Mouse (Mus musculus) hindbrain, embryonic 14.5 days (tissue): ENCODE results near the gene Calhm2. TPM values are rescaled to one million over a fixed set of nuclear protein-coding genes. Genes with fewer than 3 reads are reported as not detected.

ENCODE experiments used
- ATAC-seq: fragments of 200-750 bp; cut with Nextera tagmentation; 2 replicates; pipeline ENCODE4 v1.8.0; 2017; ENCODE audit warnings: moderate number of reproducible peaks, mild to moderate bottlenecking, moderate TSS enrichment, moderate library complexity; ENCODE audit not compliant: low FRiP score
- DNase-seq: peaks from one replicate; pipeline ENCODE4 v3.0.0-alpha.2; 2015; ENCODE audit warnings: low spot score
- H3K27ac ChIP-seq: fragments of 300-500 bp; sonication (generic); 2 replicates; pipeline ENCODE4 v1.5.1; 2014; ENCODE audit warnings: mild to moderate bottlenecking, moderate library complexity
- H3K27me3 ChIP-seq: fragments of 300-500 bp; sonication (generic); 2 replicates; pipeline ENCODE4 v1.6.1; 2014; ENCODE audit warnings: mild to moderate bottlenecking, low read length, mixed read lengths; ENCODE audit not compliant: control insufficient read depth, insufficient read depth
- H3K36me3 ChIP-seq: fragments of 300-500 bp; sonication (generic); replicated peaks from 2 replicates; pipeline ENCODE4 v1.6.1; 2014; ENCODE audit not compliant: control insufficient read depth, insufficient read depth
- H3K4me1 ChIP-seq: fragments of 300-500 bp; sonication (generic); replicated peaks from 2 replicates; pipeline ENCODE4 v1.6.1; 2014; ENCODE audit warnings: antibody characterized with exemption, low read length, mixed read lengths; ENCODE audit not compliant: control insufficient read depth, insufficient read depth
- H3K4me2 ChIP-seq: fragments of 300-500 bp; sonication (generic); replicated peaks from 2 replicates; pipeline ENCODE4 v1.6.1; 2014; ENCODE audit warnings: mild to moderate bottlenecking, moderate library complexity
- H3K4me3 ChIP-seq: fragments of 300-500 bp; sonication (generic); replicated peaks from 2 replicates; pipeline ENCODE4 v1.5.1; 2014; ENCODE audit warnings: mild to moderate bottlenecking, low read length
- H3K9ac ChIP-seq: fragments of 300-500 bp; sonication (generic); 2 replicates; pipeline ENCODE4 v1.6.1; 2014
- H3K9me3 ChIP-seq: fragments of 300-500 bp; sonication (generic); 2 replicates; pipeline ENCODE4 v1.6.1; 2016; ENCODE audit warnings: low read length; ENCODE audit not compliant: control insufficient read depth
- WGBS: fragments of 180-500 bp; shearing (Covaris S2); extraction: QIAGEN DNeasy Blood & Tissue Kit; methylation state at CpG from one replicate; pipeline ENCODE4 v1.1.7; 2014; 5-methylcytosine and 5-hydroxymethylcytosine counted together
- polyA plus RNA-seq: library from polyadenylated mRNA; unstranded; fragments of >200 nt; fragmentation: Nextera tagmentation; extraction: Ambion mirVana; gene quantifications from 2 replicates; pipeline ENCODE4 v1.2.1, GENCODE M21; 2014

Gene Calhm2
- polyA plus RNA-seq, 1 experiment from 2014 or later: 0.44 TPM

- Histone ChIP-seq H3K4me2 (no peak overlapping the region), H3K4me1 (no peaks in the 10 kb centered on the region), H3K9me3 (no peaks in the 10 kb centered on the region), H3K27ac (no peak overlapping the region), H3K9ac (no peak overlapping the region), H3K27me3 (no peaks in the 10 kb centered on the region), H3K36me3 (peaks cover 99% of the 10 kb centered on the region), H3K4me3 (no peak overlapping the region)
- ATAC-seq: no peak
- DNase-seq: no peak
- 95% methylated on average over 9 of the region's 9 CpGs for WGBS
Observed at GRCm38 (mm10) chr19:47104641-47105271, 33.3 kb downstream of the Calhm2 start.

- Histone ChIP-seq H3K36me3 (peaks cover 97% of the 10 kb centered on the region), H3K27ac (no peak overlapping the region), H3K27me3 (no peaks in the 10 kb centered on the region), H3K4me1 (no peaks in the 10 kb centered on the region), H3K9ac (no peak overlapping the region), H3K4me2 (no peak overlapping the region), H3K4me3 (no peak overlapping the region), H3K9me3 (no peaks in the 10 kb centered on the region)
- WGBS: 88% methylated on average over 5 of the region's 5 CpGs
- no peak for DNase-seq
- no peak for ATAC-seq
Observed at GRCm38 (mm10) chr19:47101080-47101479, 37.0 kb downstream of the Calhm2 start.

- Histone ChIP-seq H3K4me2 (peak within 1 kb of the TSS; percentile 84), H3K27ac (peak within 1 kb of the TSS; percentile 85), H3K9ac (peak within 1 kb of the TSS; percentile 96), H3K36me3 (peaks cover 50% of the 10 kb centered on the region), H3K4me1 (peaks cover 19% of the 10 kb centered on the region), H3K27me3 (no peaks in the 10 kb centered on the region), H3K4me3 (peak within 1 kb of the TSS; percentile 82), H3K9me3 (no peaks in the 10 kb centered on the region)
- WGBS: under 1% methylated on average over 56 of the region's 56 CpGs
- DNase-seq (peak; percentile 96), ATAC-seq (peak; percentile 100)
Observed at GRCm38 (mm10) chr19:47090550-47091156, 47.4 kb downstream of the Calhm2 start, which contains the start of the genes Usmg5 and Pdcd11. TSS of gene Usmg5 (minus strand) at chr19:47090647. TSS of gene Pdcd11 (plus strand) at chr19:47090768.

- H3K27me3 ChIP-seq: no peaks in the 10 kb centered on the region
- peak overlapping the region; percentile 61 for H3K4me2 ChIP-seq
- peak overlapping the region; percentile 96 for H3K9ac ChIP-seq
- no peaks in the 10 kb centered on the region for H3K9me3 ChIP-seq
- ATAC-seq (peak; percentile 74), DNase-seq (peak; percentile 26)
- H3K27ac ChIP-seq: peak overlapping the region; percentile 85
- WGBS: 3% methylated on average over 36 of the region's 36 CpGs
- peaks cover 19% of the 10 kb centered on the region for H3K4me1 ChIP-seq
- H3K4me3 ChIP-seq: peak overlapping the region; percentile 82
- H3K36me3 ChIP-seq: peaks cover 49% of the 10 kb centered on the region
Observed at GRCm38 (mm10) chr19:47089718-47090525, 48.2 kb downstream of the Calhm2 start.

- Histone ChIP-seq H3K4me3 (no peak overlapping the region), H3K27ac (no peak overlapping the region), H3K9ac (no peak overlapping the region; the same call in 1 of the 2 replicates), H3K9me3 (no peaks in the 10 kb centered on the region), H3K4me2 (no peak overlapping the region), H3K27me3 (no peaks in the 10 kb centered on the region), H3K36me3 (peaks cover 51% of the 10 kb centered on the region), H3K4me1 (peaks cover 19% of the 10 kb centered on the region)
- no peak for ATAC-seq
- 92% methylated on average over 3 of the region's 3 CpGs for WGBS
- no peak for DNase-seq
Observed at GRCm38 (mm10) chr19:47088226-47088625, 49.9 kb downstream of the Calhm2 start.

GRCm38 (mm10) chr19:47067924-47068611 lies 70.0 kb downstream of the Calhm2 start:
- ATAC-seq (peak; percentile 92), DNase-seq (peak; percentile 80)
- Histone ChIP-seq H3K27me3 (no peaks in the 10 kb centered on the region), H3K4me3 (peak overlapping the region; percentile 96), H3K27ac (peak overlapping the region; percentile 88), H3K4me1 (peaks cover 10% of the 10 kb centered on the region; the same call in 1 of the 2 replicates), H3K4me2 (peak overlapping the region; percentile 65), H3K36me3 (peaks cover 23% of the 10 kb centered on the region), H3K9me3 (no peaks in the 10 kb centered on the region), H3K9ac (peak overlapping the region; percentile 89)
- WGBS: under 1% methylated on average over 69 of the region's 72 CpGs

GRCm38 (mm10) chr19:47067096-47067882 lies 70.8 kb downstream of the Calhm2 start, which contains the start of gene Taf5:
TSS of gene Taf5 (plus strand) at chr19:47067746.
- H3K27ac ChIP-seq: peak within 1 kb of the TSS; percentile 88
- H3K4me3 ChIP-seq: peak within 1 kb of the TSS; percentile 96
- no peaks in the 10 kb centered on the region for H3K27me3 ChIP-seq
- peak within 1 kb of the TSS; percentile 89 for H3K9ac ChIP-seq
- peaks cover 15% of the 10 kb centered on the region for H3K36me3 ChIP-seq
- no peaks in the 10 kb centered on the region for H3K9me3 ChIP-seq
- H3K4me2 ChIP-seq: peak within 1 kb of the TSS; percentile 65
- WGBS: 11% methylated on average over 49 of the region's 49 CpGs
- DNase-seq (peak; percentile 98), ATAC-seq (peak; percentile 86)
- H3K4me1 ChIP-seq: peaks cover 10% of the 10 kb centered on the region; the same call in 1 of the 2 replicates

GRCm38 (mm10) chr19:47065860-47066259 lies 72.2 kb downstream of the Calhm2 start:
- H3K36me3 ChIP-seq: peaks cover 2% of the 10 kb centered on the region
- DNase-seq (no peak), ATAC-seq (no peak)
- no peaks in the 10 kb centered on the region for H3K9me3 ChIP-seq
- no peak overlapping the region for H3K27ac ChIP-seq
- H3K27me3 ChIP-seq: no peaks in the 10 kb centered on the region
- H3K4me2 ChIP-seq: no peak overlapping the region
- H3K4me3 ChIP-seq: no peak overlapping the region
- 95% methylated on average over 3 of the region's 3 CpGs for WGBS
- H3K9ac ChIP-seq: no peak overlapping the region
- H3K4me1 ChIP-seq: peaks cover 10% of the 10 kb centered on the region; the same call in 1 of the 2 replicates
